Mouse (Mus musculus) thymus, adult 2 months (tissue): ENCODE measurements around the gene Gpc6. TPM values are rescaled to one million over a fixed set of nuclear protein-coding genes. Genes with fewer than 3 reads are reported as not detected.

ENCODE experiments used
- DNase-seq: peaks from one replicate; pipeline ENCODE4 v3.0.0; 2021
- H3K27ac ChIP-seq: fragments of 200-500 bp; 2 replicates; pipeline ENCODE4 v1.5.1; 2012; ENCODE audit warnings: low read length, control low read depth; ENCODE audit not compliant: control insufficient read depth, insufficient read depth
- H3K27me3 ChIP-seq: fragments of 200-500 bp; 2 replicates; pipeline ENCODE4 v1.6.1; 2012; ENCODE audit warnings: mild to moderate bottlenecking, low read length, moderate library complexity, mixed read lengths; ENCODE audit not compliant: control insufficient read depth, insufficient read depth
- H3K36me3 ChIP-seq: fragments of 200-500 bp; 2 replicates; pipeline ENCODE4 v1.6.1; 2012; ENCODE audit warnings: mild to moderate bottlenecking, low read length, moderate library complexity; ENCODE audit not compliant: control insufficient read depth, insufficient read depth
- H3K4me1 ChIP-seq: fragments of 200-500 bp; replicated peaks from 2 replicates; pipeline ENCODE4 v1.6.1; 2012; ENCODE audit warnings: low read length; ENCODE audit not compliant: control insufficient read depth, insufficient read depth
- H3K4me3 ChIP-seq: fragments of 200-500 bp; 2 replicates; pipeline ENCODE4 v1.5.1; 2012; ENCODE audit warnings: mild to moderate bottlenecking, low read length, control low read depth, moderate library complexity; ENCODE audit not compliant: control insufficient read depth, insufficient read depth
- CTCF ChIP-seq: fragments of 200-500 bp; IDR thresholded peaks from 2 replicates; pipeline ENCODE4 v1.5.1; 2012; ENCODE audit warnings: mild to moderate bottlenecking, control low read depth, low read length, moderate library complexity, borderline replicate concordance; ENCODE audit not compliant: control insufficient read depth, poor library complexity, insufficient read depth; ENCODE audit errors: extremely low read depth
- POLR2A ChIP-seq: fragments of 200-500 bp; IDR thresholded peaks from 2 replicates; pipeline ENCODE4 v1.6.1; 2012; ENCODE audit warnings: mild to moderate bottlenecking, low read length, control low read depth, moderate library complexity; ENCODE audit not compliant: control insufficient read depth, poor library complexity, insufficient read depth; ENCODE audit errors: extremely low read depth
- WGBS: fragments of 180-500 bp; shearing (Covaris S2); methylation state at CpG from one replicate; pipeline ENCODE4 v1.1.7; 2018; 5-methylcytosine and 5-hydroxymethylcytosine counted together
- polyA plus RNA-seq: library from polyadenylated mRNA; depleted of rRNA; stranded (reverse); fragments of >200 nt; gene quantifications from 2 replicates; pipeline ENCODE4 v1.2.3, GENCODE M21; 2012

The Gpc6 gene
- polyA plus RNA-seq, 1 experiment, result 1.5 TPM

DNA sequence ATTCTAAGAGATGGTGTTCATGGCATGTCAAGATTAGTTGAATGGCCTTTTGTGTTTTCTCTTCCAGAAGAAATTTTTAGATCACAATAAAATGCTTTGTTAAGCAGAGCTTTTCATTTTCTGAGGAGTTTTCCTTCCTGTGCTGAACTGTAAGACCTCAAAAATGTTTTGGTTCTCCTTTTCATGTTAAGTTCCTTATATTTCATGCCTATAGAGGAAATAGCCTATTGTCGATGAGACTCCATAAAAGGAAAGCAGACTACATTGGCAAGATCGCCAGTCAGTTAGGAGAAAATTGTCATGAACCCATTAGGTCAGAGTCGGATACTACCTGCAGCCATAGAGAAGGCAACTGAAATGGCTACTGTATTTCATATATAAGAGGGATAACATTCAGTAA lies 278.8 kb downstream of the Gpc6 start:
- Histone ChIP-seq H3K27me3 (no peaks in the 10 kb centered on the region), H3K4me3 (no peak overlapping the region), H3K36me3 (no peaks in the 10 kb centered on the region), H3K4me1 (no peaks in the 10 kb centered on the region), H3K27ac (no peak overlapping the region)
- TF ChIP-seq POLR2A (no peak), CTCF (no peak)
- no peak for DNase-seq
- 5% methylated on average over 3 of the region's 3 CpGs for WGBS

DNA sequence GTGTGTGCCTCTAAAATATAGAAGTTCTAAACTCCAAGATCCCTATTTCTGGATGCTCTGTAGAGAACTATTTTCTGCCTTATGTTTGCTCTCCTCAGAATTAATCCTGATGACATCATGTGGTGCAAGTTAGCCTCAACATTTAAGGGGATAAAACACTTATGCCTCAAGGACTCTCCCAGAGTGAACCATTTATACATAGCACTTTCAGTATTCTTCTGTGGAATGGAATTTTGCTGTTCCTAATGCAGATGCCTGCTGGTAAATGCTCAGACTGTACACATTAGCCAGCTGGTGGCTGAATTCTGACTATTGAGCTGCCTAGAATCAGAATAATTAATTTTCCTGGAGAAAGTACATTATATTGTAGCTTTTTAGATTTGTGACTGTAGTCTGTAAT lies 289.3 kb downstream of the Gpc6 start:
- Histone ChIP-seq H3K27ac (no peak overlapping the region), H3K4me3 (no peak overlapping the region), H3K36me3 (no peaks in the 10 kb centered on the region), H3K27me3 (no peaks in the 10 kb centered on the region), H3K4me1 (no peaks in the 10 kb centered on the region)
- TF ChIP-seq POLR2A (no peak), CTCF (no peak)
- no peak for DNase-seq

DNA sequence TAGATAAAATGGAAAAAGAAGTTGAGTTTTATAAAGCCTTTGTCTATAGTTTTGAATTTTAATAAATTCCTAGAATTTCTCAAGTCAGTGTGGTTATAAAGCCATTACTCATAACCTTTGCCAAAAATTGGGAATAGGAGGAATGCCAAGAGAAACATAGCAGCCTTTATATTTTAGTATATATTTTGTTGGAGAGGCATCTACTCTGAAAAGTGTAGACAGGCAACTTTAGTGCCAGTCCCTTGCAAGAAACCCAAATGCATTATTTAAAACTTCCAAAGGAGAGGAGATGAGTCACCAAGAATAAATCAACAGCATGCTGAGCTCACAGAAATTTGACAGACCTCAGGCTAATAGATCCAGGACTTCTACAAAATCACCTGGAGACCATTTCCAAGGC lies 301.8 kb downstream of the Gpc6 start:
- TF ChIP-seq CTCF, result no peak
- no peak for TF ChIP-seq POLR2A
- no peak overlapping the region for H3K27ac ChIP-seq
- H3K4me3 ChIP-seq, result no peak overlapping the region
- no peaks in the 10 kb centered on the region for H3K4me1 ChIP-seq
- no peak for DNase-seq
- no peaks in the 10 kb centered on the region for H3K27me3 ChIP-seq
- no peaks in the 10 kb centered on the region for H3K36me3 ChIP-seq

DNA sequence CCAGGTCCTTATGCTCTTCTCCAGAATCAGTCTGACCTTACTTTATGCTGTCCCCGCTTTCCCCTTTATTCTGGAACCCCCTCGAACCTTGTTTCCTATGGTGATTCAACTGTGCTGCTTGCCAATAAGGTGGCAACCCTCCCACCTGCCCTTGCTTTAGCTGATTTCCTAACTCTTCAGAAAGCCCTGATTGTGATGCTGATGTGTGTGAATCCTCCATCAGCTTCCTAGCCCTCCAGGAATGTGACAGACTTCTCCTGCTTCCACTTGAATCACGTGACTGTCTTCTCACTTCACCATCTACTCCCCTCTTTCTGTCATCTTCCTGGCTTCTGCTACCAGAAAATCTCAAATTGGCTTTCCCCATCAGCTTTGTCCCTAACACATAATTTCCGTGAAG lies 305.4 kb downstream of the Gpc6 start:
- 81% methylated on average over 4 of the region's 4 CpGs for WGBS
- Histone ChIP-seq H3K36me3 (no peaks in the 10 kb centered on the region), H3K27ac (no peak overlapping the region), H3K4me3 (no peak overlapping the region), H3K4me1 (no peaks in the 10 kb centered on the region), H3K27me3 (no peaks in the 10 kb centered on the region)
- no peak for DNase-seq
- TF ChIP-seq CTCF (no peak), POLR2A (no peak)

DNA sequence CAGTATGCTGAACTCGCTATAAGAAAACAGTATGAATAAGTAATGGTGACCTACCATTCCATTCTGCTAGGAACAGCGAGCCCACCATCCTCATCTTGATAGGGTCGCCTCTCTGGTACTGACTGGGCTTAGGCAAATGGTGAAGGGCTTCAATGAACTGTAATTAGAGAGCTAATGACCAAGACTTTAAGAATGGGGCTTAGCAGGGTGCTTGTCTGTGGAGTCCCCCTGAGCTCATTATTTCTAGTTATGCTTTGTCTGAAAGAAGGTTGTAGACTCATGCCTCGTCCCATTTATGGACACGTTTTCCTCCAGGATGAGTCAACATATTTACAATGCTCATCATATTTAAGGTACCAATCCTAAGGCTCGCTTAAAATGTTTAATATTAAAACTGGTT lies 313.1 kb downstream of the Gpc6 start:
- no peaks in the 10 kb centered on the region for H3K27me3 ChIP-seq
- no peak for TF ChIP-seq POLR2A
- no peak for TF ChIP-seq CTCF
- 92% methylated on average over 6 of the region's 6 CpGs for WGBS
- no peaks in the 10 kb centered on the region for H3K4me1 ChIP-seq
- H3K36me3 ChIP-seq, result no peaks in the 10 kb centered on the region
- no peak for DNase-seq
- no peak overlapping the region for H3K27ac ChIP-seq
- no peak overlapping the region for H3K4me3 ChIP-seq

DNA sequence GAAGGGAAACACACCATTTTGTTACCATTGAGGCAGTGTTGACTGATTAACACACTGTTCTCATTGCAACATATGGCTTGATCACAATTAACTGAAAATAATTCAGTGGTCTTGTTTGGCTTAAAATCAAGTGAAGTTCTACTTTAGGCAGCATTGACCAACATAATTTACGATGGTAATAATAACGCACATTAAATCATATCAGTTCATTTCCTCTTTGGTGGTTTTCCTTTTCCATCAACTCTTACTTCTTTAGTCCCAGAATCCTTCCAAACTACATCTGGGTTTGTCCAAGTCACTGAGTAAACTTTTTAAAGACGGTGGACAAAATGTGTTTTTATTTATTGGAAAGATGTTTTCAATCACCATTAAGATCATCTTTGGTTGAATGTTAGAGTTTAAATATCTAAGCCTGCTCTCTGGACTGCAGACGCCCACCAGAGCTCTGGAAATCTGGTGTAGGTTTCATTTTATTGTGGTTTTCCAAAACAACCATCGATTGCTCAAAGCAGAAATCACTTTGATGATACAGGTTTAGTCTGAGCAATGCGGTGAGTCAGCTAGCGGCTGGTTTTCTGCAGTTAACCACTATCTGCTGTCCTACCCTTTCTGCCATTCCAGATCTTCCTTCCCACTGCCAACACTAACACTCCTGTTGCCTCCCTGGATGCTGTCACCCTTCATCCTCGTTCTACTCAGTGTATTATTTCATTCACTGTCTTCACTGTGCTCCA lies 314.7 kb downstream of the Gpc6 start:
- TF ChIP-seq CTCF, result no peak
- TF ChIP-seq POLR2A, result no peak
- Histone ChIP-seq H3K27ac (no peak overlapping the region), H3K4me1 (no peaks in the 10 kb centered on the region), H3K4me3 (no peak overlapping the region), H3K27me3 (no peaks in the 10 kb centered on the region), H3K36me3 (no peaks in the 10 kb centered on the region)
- WGBS, result 76% methylated on average over 8 of the region's 8 CpGs
- no peak for DNase-seq

DNA sequence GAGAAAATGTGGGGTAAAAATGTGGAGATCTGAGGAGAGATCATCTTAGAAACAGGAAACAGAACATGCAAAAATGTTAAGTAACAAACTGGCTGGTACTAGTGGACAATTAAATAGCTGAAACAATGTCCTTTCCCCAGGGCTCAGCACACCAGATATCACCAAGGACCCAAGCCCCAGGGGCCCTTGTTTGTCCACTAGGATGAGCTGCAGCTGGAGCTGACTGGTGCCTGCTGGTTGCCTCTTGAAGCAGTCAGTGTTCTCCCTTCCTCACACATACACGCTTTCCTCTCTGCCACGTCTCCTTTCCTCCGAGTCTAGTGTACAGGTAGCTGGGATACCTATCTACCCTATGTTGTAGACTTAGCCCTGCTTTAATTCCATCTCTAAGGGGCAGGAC lies 320.5 kb downstream of the Gpc6 start:
- Histone ChIP-seq H3K4me1 (no peaks in the 10 kb centered on the region), H3K36me3 (no peaks in the 10 kb centered on the region), H3K27ac (no peak overlapping the region), H3K4me3 (no peak overlapping the region), H3K27me3 (no peaks in the 10 kb centered on the region)
- 90% methylated on average over 3 of the region's 3 CpGs for WGBS
- TF ChIP-seq CTCF, result no peak
- TF ChIP-seq POLR2A, result no peak
- DNase-seq, result no peak
